Mouse (Mus musculus) MEL (cell line): Measurements from ENCODE around the gene Cyp2d11. TPM values are rescaled to one million over a fixed set of nuclear protein-coding genes. Genes with fewer than 3 reads are reported as not detected.
A peak's percentile ranks its signal among the peaks of the same experiment; 100 is the strongest.

ENCODE experiments used
- DNase-seq: peaks from one replicate; pipeline ENCODE4 v3.0.0; 2011; ENCODE audit warnings: low read depth, low spot score
- H3K27ac ChIP-seq: 2 replicates; pipeline ENCODE4 v1.5.1; 2012; ENCODE audit warnings: low read depth, mild to moderate bottlenecking, control low read depth, low read length, moderate library complexity; ENCODE audit not compliant: control insufficient read depth
- H3K27me3 ChIP-seq, 2 experiments: fragments of 150-350 bp in 1 of 2; sonication (generic) in 1 of 2; 2 replicates each; pipeline ENCODE4 v1.6.1; 2012; ENCODE audit warnings: low read length in 2 of 2, mild to moderate bottlenecking in 2 of 2, improper control_type of control experiment in 1 of 2, moderate library complexity in 1 of 2; ENCODE audit not compliant: insufficient read depth in 2 of 2, control insufficient read depth in 1 of 2
- H3K36me3 ChIP-seq, 2 experiments: 2 replicates each; pipeline ENCODE4 v1.6.1; 2012 to 2014; ENCODE audit warnings: low read length in 2 of 2, improper control_type of control experiment in 1 of 2, inconsistent platforms in 1 of 2, mild to moderate bottlenecking in 1 of 2; ENCODE audit not compliant: insufficient read depth in 2 of 2, control insufficient read depth in 1 of 2
- H3K4me1 ChIP-seq, 2 experiments: fragments of 150-350 bp in 1 of 2; sonication (generic) in 1 of 2; 2 replicates each; pipeline ENCODE4 v1.6.1; 2012; ENCODE audit warnings: low read length in 2 of 2, improper control_type of control experiment in 1 of 2, mild to moderate bottlenecking in 1 of 2; ENCODE audit not compliant: insufficient read depth in 2 of 2, control insufficient read depth in 1 of 2
- H3K4me3 ChIP-seq, 2 experiments: fragments of 150-350 bp in 1 of 2; sonication (generic) in 1 of 2; 2 replicates each; pipeline ENCODE4 v1.5.1; 2012; ENCODE audit warnings: low read depth in 2 of 2, low read length in 2 of 2, mild to moderate bottlenecking in 2 of 2, moderate library complexity in 2 of 2, control low read depth in 1 of 2, improper control_type of control experiment in 1 of 2; ENCODE audit not compliant: control insufficient read depth in 1 of 2, insufficient read depth in 1 of 2
- H3K79me2 ChIP-seq: 2 replicates; pipeline ENCODE4 v1.6.1; 2012; ENCODE audit warnings: mild to moderate bottlenecking, low read length, moderate library complexity; ENCODE audit not compliant: control insufficient read depth, poor library complexity, insufficient read depth
- H3K9ac ChIP-seq: 2 replicates; pipeline ENCODE4 v1.6.1; 2012; ENCODE audit warnings: low read depth, mild to moderate bottlenecking, control low read depth, low read length, moderate library complexity; ENCODE audit not compliant: control insufficient read depth, poor library complexity, severe bottlenecking
- H3K9me3 ChIP-seq: fragments of 150-350 bp; sonication (generic); replicated peaks from 2 replicates; pipeline ENCODE4 v1.6.1; 2012; ENCODE audit warnings: mild to moderate bottlenecking, low read length, improper control_type of control experiment, moderate library complexity; ENCODE audit not compliant: insufficient read depth
- BHLHE40 ChIP-seq: IDR thresholded peaks from 2 replicates; pipeline ENCODE4 v1.6.1; 2012; ENCODE audit warnings: low read depth, mild to moderate bottlenecking, inconsistent platforms, low read length, improper control_type of control experiment, borderline replicate concordance
- CHD1 ChIP-seq: IDR thresholded peaks from 2 replicates; pipeline ENCODE4 v1.6.1; 2012; ENCODE audit warnings: low read depth, mild to moderate bottlenecking, inconsistent platforms, low read length, improper control_type of control experiment
- CHD2 ChIP-seq: IDR thresholded peaks from 2 replicates; pipeline ENCODE4 v1.6.1; 2011; ENCODE audit warnings: low read length, improper control_type of control experiment
- CTCF ChIP-seq, 3 experiments: IDR thresholded peaks in 2 of 3; conservative IDR thresholded peaks in 1 of 3; 2 replicates each; pipeline ENCODE4 v1.5.1; 2011 to 2012; ENCODE audit warnings: low read length in 3 of 3, low read depth in 2 of 3, mild to moderate bottlenecking in 2 of 3, improper control_type of control experiment in 1 of 3, inconsistent platforms in 1 of 3, mixed read lengths in 1 of 3, moderate library complexity in 1 of 3; ENCODE audit not compliant: control insufficient read depth in 1 of 3, insufficient read depth in 1 of 3, poor library complexity in 1 of 3, severe bottlenecking in 1 of 3
- ELF1 ChIP-seq: IDR thresholded peaks from 2 replicates; pipeline ENCODE4 v1.6.1; 2014; ENCODE audit warnings: low read depth, mild to moderate bottlenecking, inconsistent platforms, low read length, improper control_type of control experiment, moderate library complexity
- GABPA ChIP-seq: IDR thresholded peaks from 2 replicates; pipeline ENCODE4 v1.6.1; 2012; ENCODE audit warnings: low read depth, mild to moderate bottlenecking, inconsistent platforms, low read length, improper control_type of control experiment, moderate library complexity
- GATA1 ChIP-seq: IDR thresholded peaks from 2 replicates; pipeline ENCODE4 v1.6.1; 2011; ENCODE audit warnings: low read depth, low read length, improper control_type of control experiment
- HCFC1 ChIP-seq: IDR thresholded peaks from 2 replicates; pipeline ENCODE4 v1.6.1; 2012; ENCODE audit warnings: low read depth, mild to moderate bottlenecking, inconsistent platforms, low read length, improper control_type of control experiment, moderate library complexity
- JUND ChIP-seq: IDR thresholded peaks from 2 replicates; pipeline ENCODE4 v1.6.1; 2011; ENCODE audit warnings: low read depth, mild to moderate bottlenecking, improper control_type of control experiment, low read length
- MAFK ChIP-seq: IDR thresholded peaks from 2 replicates; pipeline ENCODE4 v1.6.1; 2011; ENCODE audit warnings: low read depth, mild to moderate bottlenecking, low read length, improper control_type of control experiment, borderline replicate concordance
- MAZ ChIP-seq: IDR thresholded peaks from 2 replicates; pipeline ENCODE4 v1.6.1; 2012; ENCODE audit warnings: low read depth, mild to moderate bottlenecking, inconsistent platforms, low read length, improper control_type of control experiment
- MXI1 ChIP-seq: IDR thresholded peaks from 2 replicates; pipeline ENCODE4 v1.6.1; 2011; ENCODE audit warnings: mild to moderate bottlenecking, low read depth, low read length, improper control_type of control experiment
- MYB ChIP-seq: IDR thresholded peaks from 2 replicates; pipeline ENCODE4 v1.6.1; 2011; ENCODE audit warnings: mild to moderate bottlenecking, low read depth, low read length, improper control_type of control experiment
- MYC ChIP-seq: IDR thresholded peaks from 2 replicates; pipeline ENCODE4 v1.6.1; 2011; ENCODE audit warnings: low read depth, mild to moderate bottlenecking, low read length, improper control_type of control experiment, moderate library complexity
- NELFE ChIP-seq: IDR thresholded peaks from 2 replicates; pipeline ENCODE4 v1.6.1; 2011; ENCODE audit warnings: low read depth, low read length, improper control_type of control experiment
- POLR2A ChIP-seq, 2 experiments: IDR thresholded peaks; 2 replicates each; pipeline ENCODE4 v1.6.1; 2011 to 2012; ENCODE audit warnings: low read length in 2 of 2, mild to moderate bottlenecking in 2 of 2, control low read depth in 1 of 2, improper control_type of control experiment in 1 of 2, low read depth in 1 of 2, moderate library complexity in 1 of 2; ENCODE audit not compliant: control insufficient read depth in 1 of 2, insufficient read depth in 1 of 2, poor library complexity in 1 of 2
- POLR2AphosphoS5 ChIP-seq: IDR thresholded peaks from 2 replicates; pipeline ENCODE4 v1.6.1; 2012; ENCODE audit warnings: low read depth, borderline replicate concordance, mild to moderate bottlenecking, inconsistent platforms, low read length, moderate library complexity, mixed read lengths
- RAD21 ChIP-seq: IDR thresholded peaks from 2 replicates; pipeline ENCODE4 v1.6.1; 2011; ENCODE audit warnings: mild to moderate bottlenecking, low read depth, low read length, improper control_type of control experiment
- RCOR1 ChIP-seq: IDR thresholded peaks from 2 replicates; pipeline ENCODE4 v1.6.1; 2012; ENCODE audit warnings: low read depth, mild to moderate bottlenecking, inconsistent platforms, low read length, improper control_type of control experiment
- SMC3 ChIP-seq: IDR thresholded peaks from 2 replicates; pipeline ENCODE4 v1.6.1; 2011; ENCODE audit warnings: low read depth, low read length, improper control_type of control experiment
- TAL1 ChIP-seq: IDR thresholded peaks from 2 replicates; pipeline ENCODE4 v1.6.1; 2012; ENCODE audit warnings: mild to moderate bottlenecking, inconsistent platforms, low read length, moderate library complexity, mixed read lengths
- TBP ChIP-seq: IDR thresholded peaks from 2 replicates; pipeline ENCODE4 v1.8.0; 2011; ENCODE audit warnings: low read depth, low read length, improper control_type of control experiment
- TCF12 ChIP-seq: IDR thresholded peaks from 2 replicates; pipeline ENCODE4 v1.6.1; 2014; ENCODE audit warnings: low read depth, mild to moderate bottlenecking, inconsistent platforms, low read length, improper control_type of control experiment, moderate library complexity
- UBTF ChIP-seq: IDR thresholded peaks from 2 replicates; pipeline ENCODE4 v1.6.1; 2012; ENCODE audit warnings: low read depth, mild to moderate bottlenecking, inconsistent platforms, low read length, improper control_type of control experiment, moderate library complexity, borderline replicate concordance; ENCODE audit not compliant: insufficient read depth
- USF1 ChIP-seq: IDR thresholded peaks from 2 replicates; pipeline ENCODE4 v1.6.1; 2014; ENCODE audit warnings: low read depth, mild to moderate bottlenecking, inconsistent platforms, low read length, improper control_type of control experiment, moderate library complexity
- USF2 ChIP-seq, 2 experiments: IDR thresholded peaks; 2 replicates each; pipeline ENCODE4 v1.6.1; 2011 to 2012; ENCODE audit warnings: improper control_type of control experiment in 2 of 2, low read length in 2 of 2, borderline replicate concordance in 1 of 2, inconsistent platforms in 1 of 2, low read depth in 1 of 2, mild to moderate bottlenecking in 1 of 2; ENCODE audit not compliant: insufficient read depth in 1 of 2
- ZMIZ1 ChIP-seq: IDR thresholded peaks from 2 replicates; pipeline ENCODE4 v1.6.1; 2012; ENCODE audit warnings: low read depth, mild to moderate bottlenecking, inconsistent platforms, low read length, improper control_type of control experiment, moderate library complexity
- ZNF384 ChIP-seq: IDR thresholded peaks from 2 replicates; pipeline ENCODE4 v1.6.1; 2012; ENCODE audit warnings: low read depth, mild to moderate bottlenecking, inconsistent platforms, low read length, improper control_type of control experiment
- polyA plus RNA-seq, 2 experiments: library from polyadenylated mRNA; stranded (reverse) in 1 of 2; unstranded in 1 of 2; fragments of >175 nt in 1 of 2; fragments of >200 nt in 1 of 2; gene quantifications; 2 replicates each; pipeline versions ENCODE4 v1.2.1 to v1.2.4; 2012; ENCODE audit warnings: low replicate concordance in 2 of 2, low read depth in 1 of 2; ENCODE audit not compliant: insufficient read length in 2 of 2, insufficient read depth in 1 of 2, missing spikeins in 1 of 2
- total RNA-seq: library from RNA; depleted of rRNA; stranded (reverse); fragments of 300-350 nt; gene quantifications from 2 replicates; pipeline ENCODE4 v1.2.3, GENCODE M21; 2012

The Cyp2d11 gene
- total and polyA plus RNA-seq, 3 experiments: not detected

- Histone ChIP-seq H3K4me1 (peaks cover 18 to 52% of the 10 kb centered on the region in 2 experiments), H3K4me3 (peak overlapping the region; percentile 50 to 58), H3K9ac (peak overlapping the region; percentile 85), H3K9me3 (no peaks in the 10 kb centered on the region), H3K27me3 (no peaks in the 10 kb centered on the region), H3K36me3 (peaks cover 0 to 40% of the 10 kb centered on the region in 2 experiments; a peak in 2 of 4 replicates), H3K79me2 (peaks cover 39% of the 10 kb centered on the region), H3K27ac (peak overlapping the region; percentile 99)
- DNase-seq: no peak
- TF ChIP-seq MXI1 (no peak), CHD1 (0 out of 2 replicates have a peak, but pooled peaks have one; percentile 28), TBP (0 out of 2 replicates have a peak, but pooled peaks have one; percentile 37), TCF12 (no peak), USF2 (IDR thresholded peaks at IDR 0.05; ENCODE audit: borderline replicate concordance in 1 of 2, insufficient read depth in 1 of 2, low read depth in 1 of 2, low read length in 2 of 2) (no peak), ZNF384 (no peak)
Observed at GRCm38 (mm10) chr15:82342543-82342935, 51.3 kb downstream of the Cyp2d11 start.

- H3K27me3 ChIP-seq: no peaks in the 10 kb centered on the region
- H3K4me1 ChIP-seq: peaks cover 16 to 50% of the 10 kb centered on the region in 2 experiments
- H3K79me2 ChIP-seq: peaks cover 35% of the 10 kb centered on the region
- H3K9me3 ChIP-seq: no peaks in the 10 kb centered on the region
- H3K4me3 ChIP-seq: peak overlapping the region; percentile 78 to 79
- peak overlapping the region; percentile 99 for H3K27ac ChIP-seq
- H3K36me3 ChIP-seq: peaks cover 0 to 42% of the 10 kb centered on the region in 2 experiments; a peak in 2 of 4 replicates
- H3K9ac ChIP-seq: peak overlapping the region; percentile 94
- peak; percentile 99 for DNase-seq
- TF ChIP-seq MAFK (peak; percentile 88), GATA1 (peak; percentile 100), UBTF (no peak), HCFC1 (peak; percentile 75), JUND (peak; percentile 89), BHLHE40 (peak; percentile 96), MAZ (peak; percentile 94), CHD1 (peak; percentile 30; the same call in 1 of the 2 replicates), TAL1 (peak; percentile 100), USF2 (IDR thresholded peaks at IDR 0.05; ENCODE audit: borderline replicate concordance in 1 of 2, insufficient read depth in 1 of 2, low read depth in 1 of 2, low read length in 2 of 2) (no peak), ZMIZ1 (peak; percentile 90), USF1 (peak; percentile 77), TBP (peak; percentile 95), SMC3 (no peak), RAD21 (no peak), MYC (peak; percentile 99), POLR2AphosphoS5 (peak; percentile 30; the same call in 1 of the 2 replicates), CTCF (IDR thresholded peaks at IDR 0.05 in 2 of 3, conservative IDR thresholded peaks at IDR 0.05 in 1 of 3; ENCODE audit: control insufficient read depth in 1 of 3, insufficient read depth in 1 of 3, low read depth in 2 of 3, low read length in 3 of 3, poor library complexity in 1 of 3, severe bottlenecking in 1 of 3) (no peak), TCF12 (peak; percentile 100), ELF1 (peak; percentile 85), RCOR1 (peak; percentile 92), CHD2 (peak; percentile 45), POLR2A (IDR thresholded peaks at IDR 0.05; ENCODE audit: control insufficient read depth in 1 of 2, insufficient read depth in 1 of 2, low read depth in 1 of 2, low read length in 2 of 2, poor library complexity in 1 of 2) (peak in 1 of 2 experiments; percentile 89; a peak in 3 of 4 replicates), NELFE (peak; percentile 88), GABPA (no peak), MYB (peak; percentile 82)
Observed at GRCm38 (mm10) chr15:82341675-82342542, 51.9 kb downstream of the Cyp2d11 start.
